Comparison of ENCODE assay signal across 14 mouse cellular contexts in genomic region chr14:16195486-16195885, GRCm38 (mm10).
"Had no signal": no experiment of that assay in that cellular context is flagged by ENCODE, and none has a peak within 500 bp of the region (broad histone marks: within the 10 kb centered on the region; RNA-seq: fewer than 3 reads in every experiment).

No protein-coding gene starts in this region.

- H3K9me3 ChIP-seq: liver, embryonic 13.5 days; lung, embryonic 15.5 days; megakaryocyte, embryonic 14.5 days; midbrain, embryonic 15.5 days; neural tube, embryonic 13.5 days had no signal

- ATAC-seq: liver, postnatal 0 days; midbrain, embryonic 15.5 days had no signal

- H3K27ac ChIP-seq: kidney, postnatal 0 days; limb, embryonic 12.5 days; liver, embryonic 13.5 days; lung, embryonic 15.5 days; macrophage; midbrain, embryonic 15.5 days; neural tube, embryonic 13.5 days had no signal

- H3K36me3 ChIP-seq: limb, embryonic 12.5 days; liver, embryonic 13.5 days; lung, embryonic 15.5 days; midbrain, embryonic 15.5 days; neural tube, embryonic 13.5 days had no signal

- H3K4me1 ChIP-seq: liver, embryonic 13.5 days; lung, embryonic 15.5 days; megakaryocyte, embryonic 14.5 days had no signal

- H3K4me3 ChIP-seq: limb, embryonic 12.5 days; liver, embryonic 13.5 days; lung, embryonic 15.5 days; megakaryocyte, embryonic 14.5 days; midbrain, embryonic 15.5 days; neural tube, embryonic 13.5 days had no signal

- DNase-seq: kidney, adult 9 months; kidney, postnatal 36 days; liver; liver, embryonic 13.5 days; liver, postnatal 0 days; lung, postnatal 14 days had no signal

- H3K9ac ChIP-seq: limb, embryonic 12.5 days; liver, embryonic 13.5 days; liver, postnatal 0 days; lung, embryonic 15.5 days; midbrain, embryonic 15.5 days; neural tube, embryonic 13.5 days had no signal

- H3K4me2 ChIP-seq: limb, embryonic 12.5 days; liver, embryonic 13.5 days; lung, embryonic 15.5 days; midbrain, embryonic 11.5 days; midbrain, embryonic 15.5 days; neural tube, embryonic 13.5 days had no signal

- H3K27me3 ChIP-seq: limb, embryonic 12.5 days; liver, embryonic 13.5 days; lung, embryonic 15.5 days; megakaryocyte, embryonic 14.5 days; midbrain, embryonic 15.5 days had no signal
